Mouse (Mus musculus): ENCODE data around the gene Tmem156. TPM values are rescaled to one million over a fixed set of nuclear protein-coding genes. Genes with fewer than 3 reads are reported as not detected.

The Tmem156 gene
- polyA plus RNA-seq, 1 experiment from 2014 or later: 0.16 TPM

DNA sequence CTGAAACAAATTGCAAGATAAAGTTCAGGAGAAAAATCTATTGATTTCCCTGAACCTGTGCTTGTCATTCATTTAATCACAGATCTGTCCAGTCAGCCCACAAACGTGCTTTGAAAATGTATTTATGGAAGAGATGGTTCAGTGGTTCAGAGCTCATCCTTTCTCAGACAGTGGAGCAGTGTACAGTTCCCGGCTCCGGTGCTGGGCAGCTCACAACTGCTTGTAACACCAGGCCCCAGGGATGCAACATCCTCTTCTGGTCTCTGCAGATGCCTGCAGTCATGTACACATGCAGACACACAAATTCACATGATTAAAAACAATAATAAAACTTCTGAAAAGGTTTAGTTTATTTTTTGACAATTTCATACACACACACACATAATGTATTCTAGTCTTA is 40.4 kb downstream of the Tmem156 start:
- no peaks in the 10 kb centered on the region for H3K36me3 ChIP-seq (ENCODE audit: control insufficient read depth, insufficient read depth, low read length)
- no peak overlapping the region for H3K27ac ChIP-seq (replicated peaks; ENCODE audit: low read depth, low read length)
- H3K4me3 ChIP-seq (ENCODE audit: low read depth, low read length): no peak overlapping the region
- DNase-seq (ENCODE audit: low spot score) (no peak), ATAC-seq (ENCODE audit: insufficient number of reproducible peaks, low FRiP score, low TSS enrichment, low read depth) (no peak)
- H3K9me3 ChIP-seq (ENCODE audit: control insufficient read depth, low read length): no peaks in the 10 kb centered on the region
- peaks cover 5% of the 10 kb centered on the region; the same call in 1 of the 2 replicates for H3K4me1 ChIP-seq (ENCODE audit: control insufficient read depth, insufficient read depth, low read length)
- no peak overlapping the region for H3K4me2 ChIP-seq (ENCODE audit: low read depth, severe bottlenecking)
- 76% methylated on average over 3 of the region's 3 CpGs for WGBS
- no peaks in the 10 kb centered on the region for H3K27me3 ChIP-seq (ENCODE audit: control insufficient read depth, insufficient read depth, low read length)
- no peak overlapping the region for H3K9ac ChIP-seq (ENCODE audit: low read length)

DNA sequence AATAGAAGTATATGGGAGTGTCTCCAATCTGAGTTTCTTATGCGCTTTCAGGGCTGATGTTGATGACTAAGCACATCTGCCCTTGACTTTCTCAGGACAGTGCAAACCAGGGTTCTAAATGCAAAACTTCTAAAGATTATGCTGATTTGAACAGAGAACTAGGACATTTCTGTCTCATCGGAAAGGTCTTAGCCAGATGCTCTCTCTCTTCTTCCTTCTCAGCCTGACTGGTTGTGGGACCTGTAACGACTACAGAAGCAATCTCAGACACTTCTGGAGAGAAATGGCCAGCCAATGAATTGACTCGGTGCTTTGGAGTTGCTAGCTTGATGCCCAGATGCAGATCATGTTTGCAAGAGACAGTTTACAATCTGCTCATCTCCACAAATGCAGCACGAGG is 42.1 kb downstream of the Tmem156 start:
- Histone ChIP-seq H3K4me1 (ENCODE audit: control insufficient read depth, insufficient read depth, low read length) (peaks cover 5% of the 10 kb centered on the region; the same call in 1 of the 2 replicates), H3K36me3 (ENCODE audit: control insufficient read depth, insufficient read depth, low read length) (no peaks in the 10 kb centered on the region), H3K9ac (ENCODE audit: low read length) (no peak overlapping the region), H3K4me3 (ENCODE audit: low read depth, low read length) (no peak overlapping the region), H3K27ac (replicated peaks; ENCODE audit: low read depth, low read length) (no peak overlapping the region), H3K27me3 (ENCODE audit: control insufficient read depth, insufficient read depth, low read length) (no peaks in the 10 kb centered on the region), H3K9me3 (ENCODE audit: control insufficient read depth, low read length) (no peaks in the 10 kb centered on the region), H3K4me2 (ENCODE audit: low read depth, severe bottlenecking) (no peak overlapping the region)
- DNase-seq (ENCODE audit: low spot score): no peak
- 85% methylated on average over 5 of the region's 5 CpGs for WGBS
- no peak for ATAC-seq (ENCODE audit: insufficient number of reproducible peaks, low FRiP score, low TSS enrichment, low read depth)

DNA sequence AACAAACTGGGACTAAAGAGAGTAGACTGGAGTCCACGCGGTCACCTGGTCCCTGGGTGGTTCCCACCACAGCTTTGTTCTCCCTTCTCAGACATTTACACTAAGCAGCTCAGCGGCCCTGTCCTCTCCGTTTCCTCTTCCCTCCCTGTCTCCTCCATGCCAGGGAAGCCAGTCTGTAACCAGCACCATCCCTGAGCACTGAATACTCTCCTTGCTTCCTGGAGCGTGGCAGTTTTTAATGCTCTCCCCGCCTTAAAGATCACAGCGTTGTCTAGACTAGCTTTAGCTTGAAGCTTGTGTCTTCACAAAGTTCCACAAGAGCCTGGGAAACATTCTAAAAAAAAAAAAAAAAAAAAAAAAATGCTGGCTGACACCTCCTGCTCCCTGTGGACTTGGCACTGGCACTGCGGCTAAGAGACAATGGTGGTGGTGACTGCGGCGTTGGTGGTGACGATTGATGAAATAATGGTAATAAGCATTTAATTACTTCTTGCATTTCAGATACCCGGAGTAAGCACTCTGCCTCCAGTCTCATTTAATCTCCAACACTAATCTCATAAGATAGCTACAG is 44.6 kb downstream of the Tmem156 start:
- no peak for ATAC-seq (ENCODE audit: insufficient number of reproducible peaks, low FRiP score, low TSS enrichment, low read depth)
- no peak overlapping the region for H3K4me3 ChIP-seq (ENCODE audit: low read depth, low read length)
- no peaks in the 10 kb centered on the region for H3K36me3 ChIP-seq (ENCODE audit: control insufficient read depth, insufficient read depth, low read length)
- H3K4me1 ChIP-seq (ENCODE audit: control insufficient read depth, insufficient read depth, low read length): peaks cover 5% of the 10 kb centered on the region; the same call in 1 of the 2 replicates
- no peak overlapping the region for H3K4me2 ChIP-seq (ENCODE audit: low read depth, severe bottlenecking)
- H3K27me3 ChIP-seq (ENCODE audit: control insufficient read depth, insufficient read depth, low read length): no peaks in the 10 kb centered on the region
- no peak overlapping the region for H3K27ac ChIP-seq (replicated peaks; ENCODE audit: low read depth, low read length)
- no peak overlapping the region for H3K9ac ChIP-seq (ENCODE audit: low read length)
- no peaks in the 10 kb centered on the region for H3K9me3 ChIP-seq (ENCODE audit: control insufficient read depth, low read length)
- 78% methylated on average over 12 of the region's 12 CpGs for WGBS
- DNase-seq (ENCODE audit: low spot score): no peak

DNA sequence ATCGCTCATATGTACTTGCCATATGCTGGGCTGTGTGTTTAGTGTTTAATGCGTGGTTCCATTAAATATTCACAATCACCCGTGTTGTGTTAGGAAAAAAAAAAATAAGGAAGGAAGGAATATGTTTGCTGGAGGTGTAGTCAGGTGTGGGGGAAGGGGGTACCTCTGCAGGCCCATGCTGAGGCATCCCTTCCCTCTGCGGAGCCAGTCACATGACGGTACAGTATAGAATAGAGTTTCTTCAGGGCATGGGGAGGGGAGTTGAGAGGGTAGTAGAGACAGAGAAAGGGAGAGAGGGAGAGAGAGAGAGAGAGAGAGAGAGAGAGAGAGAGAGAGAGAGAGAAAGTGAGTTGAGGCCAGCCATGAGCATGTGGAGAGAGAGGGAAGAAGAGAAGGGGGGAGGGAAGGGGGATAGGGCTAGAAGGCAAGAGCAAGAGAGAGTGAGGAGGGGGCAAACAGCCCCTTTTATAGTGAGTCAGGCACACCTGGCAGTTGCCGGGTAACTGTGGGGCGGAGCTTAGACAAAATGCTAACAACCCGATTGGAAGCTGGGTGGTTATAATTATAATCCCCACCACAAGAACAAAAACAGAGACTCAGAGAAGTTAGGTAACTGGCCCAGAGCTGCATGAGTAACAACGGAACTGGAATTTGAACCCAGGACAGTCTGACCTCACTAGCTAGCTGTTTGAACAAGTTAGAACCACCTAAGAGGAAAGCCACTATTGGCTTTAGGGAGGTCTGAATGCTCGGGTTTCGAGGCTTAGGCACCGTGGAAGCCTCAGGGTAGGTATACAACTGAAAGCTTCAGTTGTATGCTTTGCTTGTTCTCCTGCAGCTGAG is 45.3 kb downstream of the Tmem156 start:
- no peak for DNase-seq (ENCODE audit: low spot score)
- H3K4me1 ChIP-seq (ENCODE audit: control insufficient read depth, insufficient read depth, low read length): no peaks in the 10 kb centered on the region
- H3K9me3 ChIP-seq (ENCODE audit: control insufficient read depth, low read length): no peaks in the 10 kb centered on the region
- H3K27ac ChIP-seq (replicated peaks; ENCODE audit: low read depth, low read length): no peak overlapping the region
- 60% methylated on average over 12 of the region's 12 CpGs for WGBS
- no peaks in the 10 kb centered on the region for H3K27me3 ChIP-seq (ENCODE audit: control insufficient read depth, insufficient read depth, low read length)
- no peaks in the 10 kb centered on the region for H3K36me3 ChIP-seq (ENCODE audit: control insufficient read depth, insufficient read depth, low read length)
- H3K9ac ChIP-seq (ENCODE audit: low read length): no peak overlapping the region
- H3K4me2 ChIP-seq (ENCODE audit: low read depth, severe bottlenecking): no peak overlapping the region
- no peak for ATAC-seq (ENCODE audit: insufficient number of reproducible peaks, low FRiP score, low TSS enrichment, low read depth)
- H3K4me3 ChIP-seq (ENCODE audit: low read depth, low read length): no peak overlapping the region

DNA sequence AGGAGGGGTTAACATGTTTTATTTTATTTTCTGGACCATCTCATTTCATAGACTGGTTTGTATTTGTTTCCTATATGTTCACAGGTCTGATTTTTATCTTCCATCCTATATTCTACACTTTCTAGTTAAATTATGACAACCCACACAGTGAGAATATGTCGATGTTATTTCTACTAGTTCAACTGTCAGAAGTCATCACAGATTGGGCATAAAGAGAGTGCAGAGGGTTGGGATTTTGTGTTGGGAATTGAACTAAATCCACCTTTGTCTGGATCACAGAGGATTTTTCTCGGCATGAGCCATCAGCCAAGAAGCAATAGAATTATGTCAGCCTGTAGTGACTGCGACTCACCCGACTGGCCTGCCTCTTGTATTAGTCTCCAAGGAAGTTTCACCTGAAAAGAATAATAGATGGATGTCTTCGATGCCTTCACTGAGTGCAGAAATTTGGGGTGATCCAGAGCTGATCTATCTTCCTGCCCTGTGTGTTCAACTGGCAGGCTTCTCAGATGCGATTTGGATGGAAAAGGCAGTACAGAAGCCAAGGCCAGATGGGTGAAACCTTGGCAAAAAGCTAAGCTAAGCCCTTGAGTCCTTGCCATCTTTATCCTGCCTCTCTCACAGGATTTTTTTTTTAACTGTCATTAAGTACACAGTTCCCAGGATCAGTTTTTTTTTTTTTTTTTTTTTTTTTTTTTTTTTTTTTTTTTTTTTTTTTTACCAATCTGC is 46.1 kb downstream of the Tmem156 start:
- no peak overlapping the region for H3K27ac ChIP-seq (replicated peaks; ENCODE audit: low read depth, low read length)
- no peak overlapping the region for H3K9ac ChIP-seq (ENCODE audit: low read length)
- DNase-seq (ENCODE audit: low spot score) (no peak), ATAC-seq (ENCODE audit: insufficient number of reproducible peaks, low FRiP score, low TSS enrichment, low read depth) (no peak)
- H3K9me3 ChIP-seq (ENCODE audit: control insufficient read depth, low read length): no peaks in the 10 kb centered on the region
- WGBS: 88% methylated on average over 6 of the region's 6 CpGs
- H3K36me3 ChIP-seq (ENCODE audit: control insufficient read depth, insufficient read depth, low read length): no peaks in the 10 kb centered on the region
- no peaks in the 10 kb centered on the region for H3K4me1 ChIP-seq (ENCODE audit: control insufficient read depth, insufficient read depth, low read length)
- no peak overlapping the region for H3K4me3 ChIP-seq (ENCODE audit: low read depth, low read length)
- H3K27me3 ChIP-seq (ENCODE audit: control insufficient read depth, insufficient read depth, low read length): no peaks in the 10 kb centered on the region
- H3K4me2 ChIP-seq (ENCODE audit: low read depth, severe bottlenecking): no peak overlapping the region

DNA sequence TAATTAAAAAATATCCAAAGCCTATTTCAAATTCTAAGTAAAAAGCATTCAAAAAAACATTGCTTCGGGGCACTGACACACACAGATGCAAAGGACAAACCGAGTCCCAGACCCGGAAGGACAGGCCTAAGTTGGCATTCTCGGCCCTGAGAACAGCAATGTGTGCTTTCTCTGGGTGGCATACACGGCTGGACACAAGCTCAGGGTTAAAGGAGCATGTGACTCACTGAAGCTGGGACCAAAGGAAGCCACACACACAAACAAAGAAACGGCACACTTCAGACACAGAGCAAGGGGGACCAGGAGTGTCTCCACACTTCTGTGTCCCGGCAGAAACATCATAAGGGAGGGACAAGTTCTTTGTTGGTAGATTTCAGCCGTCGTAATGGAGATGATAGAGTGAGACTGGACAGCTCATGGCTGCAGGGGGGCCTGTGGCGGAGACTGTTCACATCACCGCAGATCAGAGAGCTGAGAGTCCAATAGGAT is 48.5 kb downstream of the Tmem156 start:
- no peak overlapping the region for H3K4me2 ChIP-seq (ENCODE audit: low read depth, severe bottlenecking)
- no peaks in the 10 kb centered on the region for H3K9me3 ChIP-seq (ENCODE audit: control insufficient read depth, low read length)
- ATAC-seq (ENCODE audit: insufficient number of reproducible peaks, low FRiP score, low TSS enrichment, low read depth): no peak
- H3K4me1 ChIP-seq (ENCODE audit: control insufficient read depth, insufficient read depth, low read length): no peaks in the 10 kb centered on the region
- no peak for DNase-seq (ENCODE audit: low spot score)
- H3K4me3 ChIP-seq (ENCODE audit: low read depth, low read length): no peak overlapping the region
- no peaks in the 10 kb centered on the region for H3K36me3 ChIP-seq (ENCODE audit: control insufficient read depth, insufficient read depth, low read length)
- no peak overlapping the region for H3K9ac ChIP-seq (ENCODE audit: low read length)
- no peaks in the 10 kb centered on the region for H3K27me3 ChIP-seq (ENCODE audit: control insufficient read depth, insufficient read depth, low read length)
- no peak overlapping the region for H3K27ac ChIP-seq (replicated peaks; ENCODE audit: low read depth, low read length)
- WGBS: 77% methylated on average over 11 of the region's 11 CpGs

DNA sequence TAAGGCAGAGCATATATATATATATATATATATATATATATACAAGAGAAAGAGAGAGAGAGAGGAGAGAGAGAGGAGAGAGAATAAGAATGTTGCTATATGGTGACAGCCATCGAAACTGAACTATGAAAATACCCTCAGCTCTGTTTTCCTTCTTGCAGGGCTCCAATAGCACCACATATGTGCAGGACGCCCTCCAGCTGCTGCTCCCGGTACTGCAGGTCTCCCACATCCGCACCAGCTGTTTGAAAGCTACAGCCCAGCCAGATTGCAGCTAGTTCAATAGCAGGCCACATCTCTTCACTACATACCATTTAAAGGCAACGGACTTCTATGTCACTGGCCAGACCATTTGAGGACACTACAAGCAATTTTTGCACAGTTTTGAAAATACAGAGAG is 51.5 kb downstream of the Tmem156 start:
- no peaks in the 10 kb centered on the region for H3K9me3 ChIP-seq (ENCODE audit: control insufficient read depth, low read length)
- H3K4me2 ChIP-seq (ENCODE audit: low read depth, severe bottlenecking): no peak overlapping the region
- no peaks in the 10 kb centered on the region for H3K4me1 ChIP-seq (ENCODE audit: control insufficient read depth, insufficient read depth, low read length)
- ATAC-seq (ENCODE audit: insufficient number of reproducible peaks, low FRiP score, low TSS enrichment, low read depth): no peak
- no peak overlapping the region for H3K4me3 ChIP-seq (ENCODE audit: low read depth, low read length)
- no peak overlapping the region for H3K9ac ChIP-seq (ENCODE audit: low read length)
- H3K27ac ChIP-seq (replicated peaks; ENCODE audit: low read depth, low read length): no peak overlapping the region
- no peak for DNase-seq (ENCODE audit: low spot score)
- 67% methylated on average over 5 of the region's 5 CpGs for WGBS
- no peaks in the 10 kb centered on the region for H3K36me3 ChIP-seq (ENCODE audit: control insufficient read depth, insufficient read depth, low read length)
- H3K27me3 ChIP-seq (ENCODE audit: control insufficient read depth, insufficient read depth, low read length): no peaks in the 10 kb centered on the region

DNA sequence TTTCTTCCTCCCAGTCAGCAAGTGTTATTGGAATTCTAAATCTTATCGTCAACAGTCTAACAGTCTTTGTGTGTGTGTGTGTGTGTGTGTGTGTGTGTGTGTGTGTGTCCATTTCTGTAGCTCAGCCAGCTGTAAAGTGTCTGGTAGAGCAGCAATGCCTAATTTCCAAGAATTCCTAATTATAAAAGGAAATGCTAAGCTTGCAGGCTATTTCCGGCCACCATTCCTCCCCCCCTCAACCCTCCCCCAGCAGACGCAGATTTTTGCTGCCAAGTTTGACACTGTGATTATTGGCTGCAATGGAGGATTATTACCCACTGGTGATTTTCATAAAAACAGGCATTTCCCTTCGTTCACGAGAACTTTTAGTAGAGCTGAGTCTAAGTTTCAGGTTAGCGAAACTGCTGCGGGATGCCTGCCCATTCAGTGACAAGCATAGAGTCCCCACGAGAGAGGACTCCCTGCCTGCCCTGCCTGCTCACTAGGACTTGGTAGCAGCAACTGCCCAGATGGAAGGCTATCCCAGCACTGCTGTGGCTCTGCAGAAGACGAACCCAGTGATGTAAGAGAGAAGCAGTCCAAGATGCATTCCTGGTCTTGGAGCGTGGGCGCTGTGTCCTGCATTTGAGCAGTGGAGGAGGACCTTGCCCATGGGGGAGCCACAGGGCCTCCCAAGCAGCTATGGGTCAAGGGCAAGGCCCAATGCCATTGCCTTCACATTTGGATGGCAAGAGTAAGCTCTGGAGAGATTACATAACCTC is 52.9 kb downstream of the Tmem156 start:
- no peaks in the 10 kb centered on the region for H3K9me3 ChIP-seq (ENCODE audit: control insufficient read depth, low read length)
- DNase-seq (ENCODE audit: low spot score) (no peak), ATAC-seq (ENCODE audit: insufficient number of reproducible peaks, low FRiP score, low TSS enrichment, low read depth) (no peak)
- H3K4me3 ChIP-seq (ENCODE audit: low read depth, low read length): no peak overlapping the region
- no peak overlapping the region for H3K27ac ChIP-seq (replicated peaks; ENCODE audit: low read depth, low read length)
- H3K36me3 ChIP-seq (ENCODE audit: control insufficient read depth, insufficient read depth, low read length): no peaks in the 10 kb centered on the region
- no peaks in the 10 kb centered on the region for H3K4me1 ChIP-seq (ENCODE audit: control insufficient read depth, insufficient read depth, low read length)
- WGBS: 61% methylated on average over 11 of the region's 11 CpGs
- no peak overlapping the region for H3K9ac ChIP-seq (ENCODE audit: low read length)
- H3K27me3 ChIP-seq (ENCODE audit: control insufficient read depth, insufficient read depth, low read length): no peaks in the 10 kb centered on the region
- no peak overlapping the region for H3K4me2 ChIP-seq (ENCODE audit: low read depth, severe bottlenecking)

All from limb, embryonic 11.5 days (tissue).